Mouse (Mus musculus): Measurements from ENCODE around the gene Ostn. TPM values are rescaled to one million over a fixed set of nuclear protein-coding genes. Genes with fewer than 3 reads are reported as not detected.

Ostn gene
- total RNA-seq, 2 experiments from 2014 or later: not detected

GRCm38 (mm10) chr16:27391845-27392244 is 84.6 kb downstream of the Ostn start:
- no peak for TF ChIP-seq CTCF (conservative IDR thresholded peaks at IDR 0.05)
- no peak for DNase-seq (ENCODE audit: low spot score in 2 of 2)
- Histone ChIP-seq H3K27ac (peak overlapping the region; percentile 98), H3K4me3 (no peak overlapping the region; the same call in 1 of the 2 replicates)

- Histone ChIP-seq H3K27ac (peak overlapping the region; percentile 52), H3K4me3 (no peak overlapping the region)
- DNase-seq (ENCODE audit: low spot score in 2 of 2): no peak
- TF ChIP-seq CTCF (conservative IDR thresholded peaks at IDR 0.05): no peak
Measured at GRCm38 (mm10) chr16:27395251-27396037, 88.2 kb downstream of the Ostn start.

GRCm38 (mm10) chr16:27396951-27397350 is 89.7 kb downstream of the Ostn start:
- Histone ChIP-seq H3K4me3 (no peak overlapping the region), H3K27ac (peak overlapping the region; percentile 52)
- no peak for TF ChIP-seq CTCF (conservative IDR thresholded peaks at IDR 0.05)
- DNase-seq (ENCODE audit: low spot score in 2 of 2): no peak

GRCm38 (mm10) chr16:27399026-27399718 is 91.9 kb downstream of the Ostn start:
- DNase-seq (ENCODE audit: low spot score in 2 of 2): no peak
- Histone ChIP-seq H3K27ac (peak overlapping the region; percentile 67; the same call in 1 of the 2 replicates), H3K4me3 (no peak overlapping the region)
- no peak for TF ChIP-seq CTCF (conservative IDR thresholded peaks at IDR 0.05)

- H3K27ac ChIP-seq: peak overlapping the region; percentile 67; the same call in 1 of the 2 replicates
Measured at GRCm38 (mm10) chr16:27399719-27400253, 92.5 kb downstream of the Ostn start.

More at GRCm38 (mm10) chr16:27399719-27400253, 92.5 kb downstream of the Ostn start:
- no peak for DNase-seq (ENCODE audit: low spot score in 2 of 2)
- no peak for TF ChIP-seq CTCF (conservative IDR thresholded peaks at IDR 0.05)
- no peak overlapping the region for H3K4me3 ChIP-seq

Other genes starting within 250 kb of the Ostn start
- gene Uts2b, start 62.8 kb downstream of the Ostn start, total RNA-seq (2021): not detected
- 10 to 100 TPM; 49.0 TPM for gene Ccdc50, start 81.4 kb downstream of the Ostn start, total RNA-seq (2021)

Measured in layer of hippocampus, adult 2 months (tissue).